Mouse (Mus musculus): Measurements from ENCODE around the gene Il10ra. TPM values are rescaled to one million over a fixed set of nuclear protein-coding genes. Genes with fewer than 3 reads are reported as not detected.

Gene Il10ra
- polyA plus RNA-seq, 1 experiment from 2014 or later: 0.65 TPM

- Histone ChIP-seq H3K9ac (replicated peaks; ENCODE audit: low read length) (no peak overlapping the region), H3K36me3 (ENCODE audit: insufficient read depth, low read length) (no peaks in the 10 kb centered on the region), H3K4me3 (ENCODE audit: low read length) (no peak overlapping the region), H3K9me3 (ENCODE audit: low read length) (no peaks in the 10 kb centered on the region), H3K4me1 (ENCODE audit: insufficient read depth, low read length) (no peaks in the 10 kb centered on the region), H3K27ac (ENCODE audit: low read length) (no peak overlapping the region), H3K4me2 (replicated peaks; ENCODE audit: low read depth, low read length) (no peak overlapping the region), H3K27me3 (ENCODE audit: insufficient read depth, low read length) (no peaks in the 10 kb centered on the region)
- ATAC-seq (ENCODE audit: low FRiP score, low TSS enrichment): 0 out of 2 replicates have a peak, but pooled peaks have one; percentile 54
- 40% methylated on average over 6 of the region's 6 CpGs for WGBS
Measured at GRCm38 (mm10) chr9:45212001-45212400, 56.9 kb downstream of the Il10ra start.

- H3K27me3 ChIP-seq (ENCODE audit: insufficient read depth, low read length): no peaks in the 10 kb centered on the region
- H3K4me2 ChIP-seq (replicated peaks; ENCODE audit: low read depth, low read length): no peak overlapping the region
- peaks cover 6% of the 10 kb centered on the region for H3K4me1 ChIP-seq (ENCODE audit: insufficient read depth, low read length)
- no peak overlapping the region for H3K9ac ChIP-seq (replicated peaks; ENCODE audit: low read length)
- no peak for ATAC-seq (ENCODE audit: low FRiP score, low TSS enrichment)
- H3K27ac ChIP-seq (ENCODE audit: low read length): no peak overlapping the region
- WGBS: 57% methylated on average over 7 of the region's 7 CpGs
- H3K36me3 ChIP-seq (ENCODE audit: insufficient read depth, low read length): no peaks in the 10 kb centered on the region
- no peak overlapping the region for H3K4me3 ChIP-seq (ENCODE audit: low read length)
- no peaks in the 10 kb centered on the region for H3K9me3 ChIP-seq (ENCODE audit: low read length)
Measured at GRCm38 (mm10) chr9:45207015-45207743, 61.8 kb downstream of the Il10ra start.

GRCm38 (mm10) chr9:45206121-45206520 lies 62.8 kb downstream of the Il10ra start:
- no peaks in the 10 kb centered on the region for H3K9me3 ChIP-seq (ENCODE audit: low read length)
- ATAC-seq (ENCODE audit: low FRiP score, low TSS enrichment): no peak
- 56% methylated on average over 4 of the region's 4 CpGs for WGBS

GRCm38 (mm10) chr9:45205143-45205542 lies 63.8 kb downstream of the Il10ra start:
- Histone ChIP-seq H3K36me3 (ENCODE audit: insufficient read depth, low read length) (no peaks in the 10 kb centered on the region), H3K4me1 (ENCODE audit: insufficient read depth, low read length) (peaks cover 6% of the 10 kb centered on the region), H3K4me3 (ENCODE audit: low read length) (no peak overlapping the region), H3K27ac (ENCODE audit: low read length) (0 out of 2 replicates have a peak overlapping the region, but pooled peaks have one; percentile 18), H3K4me2 (replicated peaks; ENCODE audit: low read depth, low read length) (no peak overlapping the region), H3K27me3 (ENCODE audit: insufficient read depth, low read length) (no peaks in the 10 kb centered on the region), H3K9ac (replicated peaks; ENCODE audit: low read length) (0 out of 2 replicates have a peak overlapping the region, but pooled peaks have one; percentile 7), H3K9me3 (ENCODE audit: low read length) (no peaks in the 10 kb centered on the region)
- peak; percentile 62 for ATAC-seq (ENCODE audit: low FRiP score, low TSS enrichment)
- WGBS: 55% methylated on average over 5 of the region's 5 CpGs

More at GRCm38 (mm10) chr9:45206121-45206520, 62.8 kb downstream of the Il10ra start:
- H3K4me1 ChIP-seq (ENCODE audit: insufficient read depth, low read length): peaks cover 6% of the 10 kb centered on the region
- H3K4me3 ChIP-seq (ENCODE audit: low read length): no peak overlapping the region
- no peak overlapping the region for H3K27ac ChIP-seq (ENCODE audit: low read length)
- no peak overlapping the region for H3K4me2 ChIP-seq (replicated peaks; ENCODE audit: low read depth, low read length)
- no peaks in the 10 kb centered on the region for H3K27me3 ChIP-seq (ENCODE audit: insufficient read depth, low read length)
- no peaks in the 10 kb centered on the region for H3K36me3 ChIP-seq (ENCODE audit: insufficient read depth, low read length)
- no peak overlapping the region for H3K9ac ChIP-seq (replicated peaks; ENCODE audit: low read length)

Small RNA genes within 50 kb of the gene (microRNA-seq; reads per million reads assigned to microRNA genes)
- gene Mir7086: not detected

Other genes starting within 250 kb of the Il10ra start
- gene Mpzl2, start 229.3 kb downstream of the Il10ra start, polyA plus RNA-seq (2015; fragmentation: Nextera tagmentation; extraction: Ambion mirVana): 20.3 and 23.4 TPM in 2 replicates
- gene Mpzl3, start 214.0 kb downstream of the Il10ra start, polyA plus RNA-seq (2015; fragmentation: Nextera tagmentation; extraction: Ambion mirVana): 3.2 and 3.7 TPM in 2 replicates
- 0.30 TPM in 1 of 2 replicates, not detected in the other for gene Jaml, start 190.0 kb downstream of the Il10ra start, polyA plus RNA-seq (2015; fragmentation: Nextera tagmentation; extraction: Ambion mirVana)
- gene Scn2b, start 151.4 kb downstream of the Il10ra start, polyA plus RNA-seq (2015; fragmentation: Nextera tagmentation; extraction: Ambion mirVana): 4.7 and 5.0 TPM in 2 replicates
- gene Scn4b, start 130.8 kb downstream of the Il10ra start, polyA plus RNA-seq (2015; fragmentation: Nextera tagmentation; extraction: Ambion mirVana): 0.91 and 1.0 TPM in 2 replicates
- gene BC049352, start 87.1 kb downstream of the Il10ra start, polyA plus RNA-seq (2015; fragmentation: Nextera tagmentation; extraction: Ambion mirVana): 0.15 TPM in 1 of 2 replicates, not detected in the other
- 0.33 and 0.61 TPM in 2 replicates for gene Tmprss4, start 65.1 kb downstream of the Il10ra start, polyA plus RNA-seq (2015; fragmentation: Nextera tagmentation; extraction: Ambion mirVana)
- 0.33 and 0.36 TPM in 2 replicates for gene Tmprss13, start 50.0 kb upstream of the Il10ra start, polyA plus RNA-seq (2015; fragmentation: Nextera tagmentation; extraction: Ambion mirVana)
- gene Fxyd6, start 101.0 kb upstream of the Il10ra start, polyA plus RNA-seq (2015; fragmentation: Nextera tagmentation; extraction: Ambion mirVana): 184 and 189 TPM in 2 replicates
- 746 and 828 TPM in 2 replicates for gene Fxyd2, start 130.5 kb upstream of the Il10ra start, polyA plus RNA-seq (2015; fragmentation: Nextera tagmentation; extraction: Ambion mirVana)
- gene Dscaml1, start 157.5 kb upstream of the Il10ra start, polyA plus RNA-seq (2015; fragmentation: Nextera tagmentation; extraction: Ambion mirVana): 0.17 and 0.37 TPM in 2 replicates

Measured in kidney, embryonic 16.5 days (tissue).